Mouse (Mus musculus): ENCODE measurements around the gene Wdr45b. TPM values are rescaled to one million over a fixed set of nuclear protein-coding genes. Genes with fewer than 3 reads are reported as not detected.

Wdr45b gene
- polyA plus RNA-seq, 1 experiment from 2014 or later = 79.6 TPM

Small RNA genes within 50 kb of the gene (microRNA-seq; reads per million reads assigned to microRNA genes)
- not detected for gene Mir7236

Other genes with a start within 250 kb of the Wdr45b start
- gene Tex19.2, start 235.8 kb downstream of the Wdr45b start, polyA plus RNA-seq (2015; fragmentation: Nextera tagmentation; extraction: Ambion mirVana) = not detected in 2 replicates
- 0.08 TPM in 1 of 2 replicates, not detected in the other for gene Tex19.1, start 208.3 kb downstream of the Wdr45b start, polyA plus RNA-seq (2015; fragmentation: Nextera tagmentation; extraction: Ambion mirVana)
- gene Uts2r, start 194.2 kb downstream of the Wdr45b start, polyA plus RNA-seq (2015; fragmentation: Nextera tagmentation; extraction: Ambion mirVana) = not detected in 2 replicates
- gene Hexdc, start 150.0 kb downstream of the Wdr45b start, polyA plus RNA-seq (2015; fragmentation: Nextera tagmentation; extraction: Ambion mirVana) = 8.1 and 9.2 TPM in 2 replicates
- 30.4 and 30.5 TPM in 2 replicates for gene Ogfod3, start 149.7 kb downstream of the Wdr45b start, polyA plus RNA-seq (2015; fragmentation: Nextera tagmentation; extraction: Ambion mirVana)
- 32.5 and 34.6 TPM in 2 replicates for gene Cybc1, start 125.1 kb downstream of the Wdr45b start, polyA plus RNA-seq (2015; fragmentation: Nextera tagmentation; extraction: Ambion mirVana)
- 45.6 and 52.0 TPM in 2 replicates for gene Narf, start 117.2 kb downstream of the Wdr45b start, polyA plus RNA-seq (2015; fragmentation: Nextera tagmentation; extraction: Ambion mirVana)
- 8.6 and 9.8 TPM in 2 replicates for gene Foxk2, start 94.5 kb downstream of the Wdr45b start, polyA plus RNA-seq (2015; fragmentation: Nextera tagmentation; extraction: Ambion mirVana)
- gene Rab40b, start 33.8 kb upstream of the Wdr45b start, polyA plus RNA-seq (2015; fragmentation: Nextera tagmentation; extraction: Ambion mirVana) = 7.1 and 7.6 TPM in 2 replicates
- gene Fn3krp, start 67.0 kb upstream of the Wdr45b start, polyA plus RNA-seq (2015; fragmentation: Nextera tagmentation; extraction: Ambion mirVana) = 7.8 and 9.9 TPM in 2 replicates
- 2.1 and 3.6 TPM in 2 replicates for gene Fn3k, start 80.5 kb upstream of the Wdr45b start, polyA plus RNA-seq (2015; fragmentation: Nextera tagmentation; extraction: Ambion mirVana)
- 34.6 and 38.7 TPM in 2 replicates for gene Tbcd, start 97.5 kb upstream of the Wdr45b start, polyA plus RNA-seq (2015; fragmentation: Nextera tagmentation; extraction: Ambion mirVana)
- gene Zfp750, start 164.9 kb upstream of the Wdr45b start, polyA plus RNA-seq (2015; fragmentation: Nextera tagmentation; extraction: Ambion mirVana) = 7.0 and 10.9 TPM in 2 replicates